Mouse (Mus musculus): Measurements from ENCODE around the gene Gm16503. TPM values are rescaled to one million over a fixed set of nuclear protein-coding genes. Genes with fewer than 3 reads are reported as not detected.
"Not testable (repeated sequence)": the region's sequence is repeated elsewhere in the genome, so short reads cannot be mapped to it uniquely, and the experiment has no call there.

Gene Gm16503
- polyA plus RNA-seq (2015; fragmentation: Nextera tagmentation; extraction: Ambion mirVana) = 0.63 and 0.75 TPM in 2 replicates

- WGBS = 87% methylated on average over 3 of the region's 3 CpGs
- H3K9me3 ChIP-seq = peaks cover 53% of the 10 kb centered on the region
- H3K4me1 ChIP-seq (replicated peaks); H3K27me3 ChIP-seq; H3K9ac ChIP-seq (replicated peaks); H3K4me2 ChIP-seq (replicated peaks); H3K27ac ChIP-seq; H3K4me3 ChIP-seq (replicated peaks); ATAC-seq; H3K36me3 ChIP-seq: not testable (repeated sequence)
Observed at GRCm38 (mm10) chr4:147539918-147540317, at the start of gene Gm16503. Gm16503 (plus strand) TSS chr4:147540218.

- H3K27ac ChIP-seq; H3K4me2 ChIP-seq (replicated peaks); H3K4me3 ChIP-seq (replicated peaks); H3K27me3 ChIP-seq; H3K9ac ChIP-seq (replicated peaks); H3K36me3 ChIP-seq; H3K4me1 ChIP-seq (replicated peaks); ATAC-seq: not testable (repeated sequence)
- peaks cover 40% of the 10 kb centered on the region for H3K9me3 ChIP-seq
- WGBS = 90% methylated on average over 7 of the region's 7 CpGs
Observed at GRCm38 (mm10) chr4:147492117-147492516, 47.9 kb upstream of the Gm16503 start, which contains the start of gene Zfp982. Zfp982 (plus strand) TSS chr4:147492417.

- H3K27me3 ChIP-seq; H3K9me3 ChIP-seq; H3K27ac ChIP-seq; H3K4me2 ChIP-seq (replicated peaks); H3K9ac ChIP-seq (replicated peaks); ATAC-seq; H3K36me3 ChIP-seq; H3K4me3 ChIP-seq (replicated peaks); H3K4me1 ChIP-seq (replicated peaks): not testable (repeated sequence)
- 85% methylated on average over 5 of the region's 5 CpGs for WGBS
Observed at GRCm38 (mm10) chr4:147498772-147499613, 41.0 kb upstream of the Gm16503 start.

GRCm38 (mm10) chr4:147509174-147509573 is 30.8 kb upstream of the Gm16503 start:
- no peak overlapping the region for H3K4me2 ChIP-seq (replicated peaks)
- no peak overlapping the region for H3K4me3 ChIP-seq (replicated peaks)
- WGBS = 87% methylated on average over 2 of the region's 2 CpGs
- H3K36me3 ChIP-seq = peaks cover 8% of the 10 kb centered on the region; the same call in 1 of the 2 replicates
- no peaks in the 10 kb centered on the region for H3K4me1 ChIP-seq (replicated peaks)
- ATAC-seq = no peak
- no peak overlapping the region for H3K27ac ChIP-seq
- peaks cover 30% of the 10 kb centered on the region for H3K9me3 ChIP-seq
- no peaks in the 10 kb centered on the region for H3K27me3 ChIP-seq
- H3K9ac ChIP-seq (replicated peaks) = no peak overlapping the region

- Histone ChIP-seq H3K27me3 (no peaks in the 10 kb centered on the region), H3K9ac (replicated peaks) (no peak overlapping the region), H3K4me2 (replicated peaks) (no peak overlapping the region), H3K4me1 (replicated peaks) (no peaks in the 10 kb centered on the region), H3K27ac (no peak overlapping the region), H3K9me3 (peaks cover 74% of the 10 kb centered on the region), H3K4me3 (replicated peaks) (no peak overlapping the region), H3K36me3 (no peaks in the 10 kb centered on the region)
- 72% methylated on average over 2 of the region's 2 CpGs for WGBS
- ATAC-seq = 0 out of 2 replicates have a peak, but pooled peaks have one; percentile 27
Observed at GRCm38 (mm10) chr4:147518981-147519380, 21.0 kb upstream of the Gm16503 start.

- ATAC-seq = peak; percentile 61
- Histone ChIP-seq H3K4me3 (replicated peaks) (no peak overlapping the region), H3K4me2 (replicated peaks) (no peak overlapping the region)
Observed at GRCm38 (mm10) chr4:147520100-147520499, 19.9 kb upstream of the Gm16503 start.

GRCm38 (mm10) chr4:147525125-147525524 is 14.9 kb upstream of the Gm16503 start:
- Histone ChIP-seq H3K4me3 (replicated peaks) (no peak overlapping the region), H3K4me1 (replicated peaks) (no peaks in the 10 kb centered on the region), H3K27me3 (no peaks in the 10 kb centered on the region), H3K27ac (no peak overlapping the region), H3K4me2 (replicated peaks) (no peak overlapping the region), H3K9me3 (peaks cover 69% of the 10 kb centered on the region), H3K36me3 (no peaks in the 10 kb centered on the region), H3K9ac (replicated peaks) (no peak overlapping the region)
- no peak for ATAC-seq
- WGBS = 86% methylated on average over 1 of the region's 1 CpGs

More at GRCm38 (mm10) chr4:147520100-147520499, 19.9 kb upstream of the Gm16503 start:
- Histone ChIP-seq H3K27me3 (no peaks in the 10 kb centered on the region), H3K9ac (replicated peaks) (no peak overlapping the region), H3K36me3 (no peaks in the 10 kb centered on the region), H3K27ac (no peak overlapping the region), H3K9me3 (peaks cover 76% of the 10 kb centered on the region), H3K4me1 (replicated peaks) (no peaks in the 10 kb centered on the region)

- WGBS = 90% methylated on average over 1 of the region's 1 CpGs
- H3K27ac ChIP-seq = no peak overlapping the region
- no peaks in the 10 kb centered on the region for H3K27me3 ChIP-seq
- no peak overlapping the region for H3K4me2 ChIP-seq (replicated peaks)
- no peak overlapping the region for H3K9ac ChIP-seq (replicated peaks)
- ATAC-seq = no peak
- peaks cover 31% of the 10 kb centered on the region for H3K9me3 ChIP-seq
- H3K36me3 ChIP-seq = no peaks in the 10 kb centered on the region
- H3K4me3 ChIP-seq (replicated peaks) = no peak overlapping the region
- no peaks in the 10 kb centered on the region for H3K4me1 ChIP-seq (replicated peaks)
Observed at GRCm38 (mm10) chr4:147530366-147530765, 9.7 kb upstream of the Gm16503 start.

GRCm38 (mm10) chr4:147535916-147536315 is 4.1 kb upstream of the Gm16503 start:
- H3K36me3 ChIP-seq; H3K27me3 ChIP-seq; H3K27ac ChIP-seq; ATAC-seq; H3K4me2 ChIP-seq (replicated peaks); H3K9ac ChIP-seq (replicated peaks); H3K4me3 ChIP-seq (replicated peaks); H3K4me1 ChIP-seq (replicated peaks): not testable (repeated sequence)
- H3K9me3 ChIP-seq = peaks cover 35% of the 10 kb centered on the region

GRCm38 (mm10) chr4:147537702-147538101 is 2.3 kb upstream of the Gm16503 start:
- H3K27me3 ChIP-seq = no peaks in the 10 kb centered on the region
- H3K4me1 ChIP-seq (replicated peaks) = no peaks in the 10 kb centered on the region
- WGBS = 87% methylated on average over 2 of the region's 2 CpGs
- H3K9me3 ChIP-seq = peaks cover 43% of the 10 kb centered on the region
- ATAC-seq = 0 out of 2 replicates have a peak, but pooled peaks have one; percentile 17
- no peak overlapping the region for H3K4me2 ChIP-seq (replicated peaks)
- no peaks in the 10 kb centered on the region for H3K36me3 ChIP-seq
- no peak overlapping the region for H3K4me3 ChIP-seq (replicated peaks)
- no peak overlapping the region for H3K27ac ChIP-seq
- H3K9ac ChIP-seq (replicated peaks) = no peak overlapping the region

- Histone ChIP-seq H3K36me3 (no peaks in the 10 kb centered on the region), H3K4me2 (replicated peaks) (no peak overlapping the region), H3K27me3 (no peaks in the 10 kb centered on the region), H3K27ac (no peak overlapping the region), H3K9me3 (peaks cover 45% of the 10 kb centered on the region), H3K9ac (replicated peaks) (no peak overlapping the region), H3K4me1 (replicated peaks) (no peaks in the 10 kb centered on the region), H3K4me3 (replicated peaks) (no peak overlapping the region)
- ATAC-seq = no peak
Observed at GRCm38 (mm10) chr4:147541105-147541504, 1.1 kb downstream of the Gm16503 start.

GRCm38 (mm10) chr4:147553071-147553470 is 13.1 kb downstream of the Gm16503 start, which contains the start of gene Zfp985:
Zfp985 (plus strand) TSS chr4:147553277.
- H3K27me3 ChIP-seq; H3K36me3 ChIP-seq; H3K4me3 ChIP-seq (replicated peaks); H3K27ac ChIP-seq; H3K4me1 ChIP-seq (replicated peaks); H3K4me2 ChIP-seq (replicated peaks); H3K9ac ChIP-seq (replicated peaks); ATAC-seq: not testable (repeated sequence)
- peaks cover 22% of the 10 kb centered on the region for H3K9me3 ChIP-seq
- WGBS = 83% methylated on average over 5 of the region's 5 CpGs

All from midbrain, embryonic 13.5 days (tissue).